Mouse (Mus musculus) forebrain, embryonic 11.5 days (tissue): ENCODE data around the gene Tpsg1. TPM values are rescaled to one million over a fixed set of nuclear protein-coding genes. Genes with fewer than 3 reads are reported as not detected.

ENCODE experiments used
- ATAC-seq: fragments of 200-750 bp; cut with Nextera tagmentation; replicated peaks from 2 replicates; pipeline ENCODE4 v1.8.0; 2017; ENCODE audit warnings: moderate TSS enrichment; ENCODE audit not compliant: low FRiP score
- DNase-seq: peaks from one replicate; pipeline ENCODE4 v3.0.0-alpha.2; 2017; ENCODE audit warnings: low spot score
- H3K27ac ChIP-seq: fragments of 300-500 bp; sonication (generic); 2 replicates; pipeline ENCODE4 v1.5.1; 2014; ENCODE audit warnings: low read depth, low read length
- H3K27me3 ChIP-seq: fragments of 300-500 bp; sonication (generic); 2 replicates; pipeline ENCODE4 v1.6.1; 2014; ENCODE audit warnings: mild to moderate bottlenecking, low read length, mixed read lengths; ENCODE audit not compliant: control insufficient read depth, insufficient read depth
- H3K36me3 ChIP-seq: fragments of 300-500 bp; sonication (generic); 2 replicates; pipeline ENCODE4 v1.6.1; 2014; ENCODE audit warnings: mild to moderate bottlenecking, low read length, moderate library complexity, mixed read lengths; ENCODE audit not compliant: control insufficient read depth, insufficient read depth
- H3K4me1 ChIP-seq: fragments of 300-500 bp; sonication (generic); replicated peaks from 2 replicates; pipeline ENCODE4 v1.6.1; 2014; ENCODE audit warnings: low read length, mixed read lengths; ENCODE audit not compliant: control insufficient read depth, insufficient read depth
- H3K4me2 ChIP-seq: fragments of 300-500 bp; sonication (generic); 2 replicates; pipeline ENCODE4 v1.6.1; 2014; ENCODE audit warnings: low read depth, mild to moderate bottlenecking, low read length, moderate library complexity, mixed read lengths; ENCODE audit not compliant: severe bottlenecking
- H3K4me3 ChIP-seq: fragments of 300-500 bp; sonication (generic); 2 replicates; pipeline ENCODE4 v1.5.1; 2014; ENCODE audit warnings: low read depth, low read length
- H3K9ac ChIP-seq: fragments of 300-500 bp; sonication (generic); 2 replicates; pipeline ENCODE4 v1.6.1; 2014; ENCODE audit warnings: low read length
- H3K9me3 ChIP-seq: fragments of 300-500 bp; sonication (generic); 2 replicates; pipeline ENCODE4 v1.6.1; 2016; ENCODE audit warnings: low read length, mixed read lengths; ENCODE audit not compliant: control insufficient read depth
- WGBS: fragments of 180-500 bp; shearing (Covaris S2); extraction: QIAGEN DNeasy Blood & Tissue Kit; methylation state at CpG from one replicate; pipeline ENCODE4 v1.1.7; 2014; 5-methylcytosine and 5-hydroxymethylcytosine counted together
- polyA plus RNA-seq: library from polyadenylated mRNA; unstranded; fragments of >200 nt; fragmentation: Nextera tagmentation; extraction: Ambion mirVana; gene quantifications from 2 replicates; pipeline ENCODE4 v1.2.1, GENCODE M21; 2014

The Tpsg1 gene
- polyA plus RNA-seq: 0.45 TPM in 1 of 2 replicates, not detected in the other

- H3K36me3 ChIP-seq: no peaks in the 10 kb centered on the region
- H3K4me2 ChIP-seq: no peak within 1 kb of the TSS
- H3K27me3 ChIP-seq: no peaks in the 10 kb centered on the region
- ATAC-seq (no peak), DNase-seq (no peak)
- no peaks in the 10 kb centered on the region for H3K4me1 ChIP-seq
- 91% methylated on average over 3 of the region's 3 CpGs for WGBS
- no peaks in the 10 kb centered on the region for H3K9me3 ChIP-seq
- H3K9ac ChIP-seq: no peak within 1 kb of the TSS
- H3K4me3 ChIP-seq: no peak within 1 kb of the TSS
- no peak within 1 kb of the TSS for H3K27ac ChIP-seq
Measured at GRCm38 (mm10) chr17:25368973-25369372, at the start of gene Tpsg1. Gene Tpsg1 (plus strand): TSS chr17:25369273.

- H3K9me3 ChIP-seq: no peaks in the 10 kb centered on the region
- DNase-seq: no peak
- ATAC-seq: no peak
- H3K27ac ChIP-seq: no peak overlapping the region
- H3K4me1 ChIP-seq: no peaks in the 10 kb centered on the region
- H3K9ac ChIP-seq: no peak overlapping the region
- no peaks in the 10 kb centered on the region for H3K36me3 ChIP-seq
- WGBS: 90% methylated on average over 8 of the region's 8 CpGs
- H3K4me3 ChIP-seq: no peak overlapping the region
- H3K27me3 ChIP-seq: no peaks in the 10 kb centered on the region
- H3K4me2 ChIP-seq: no peak overlapping the region
Measured at GRCm38 (mm10) chr17:25320819-25321218, 48.3 kb upstream of the Tpsg1 start.

GRCm38 (mm10) chr17:25322930-25323329 is 46.1 kb upstream of the Tpsg1 start:
- DNase-seq (no peak), ATAC-seq (no peak)
- 13% methylated on average over 2 of the region's 2 CpGs for WGBS
- Histone ChIP-seq H3K4me2 (no peak overlapping the region), H3K9me3 (no peaks in the 10 kb centered on the region), H3K4me1 (no peaks in the 10 kb centered on the region), H3K36me3 (no peaks in the 10 kb centered on the region), H3K27ac (no peak overlapping the region), H3K27me3 (no peaks in the 10 kb centered on the region), H3K9ac (no peak overlapping the region), H3K4me3 (no peak overlapping the region)

GRCm38 (mm10) chr17:25332321-25332720 is 36.8 kb upstream of the Tpsg1 start:
- ATAC-seq: no peak
- peaks cover 2% of the 10 kb centered on the region; the same call in 1 of the 2 replicates for H3K27me3 ChIP-seq
- no peaks in the 10 kb centered on the region for H3K4me1 ChIP-seq
- no peaks in the 10 kb centered on the region for H3K36me3 ChIP-seq
- H3K4me2 ChIP-seq: no peak overlapping the region
- H3K4me3 ChIP-seq: no peak overlapping the region
- DNase-seq: no peak
- no peak overlapping the region for H3K27ac ChIP-seq
- H3K9me3 ChIP-seq: no peaks in the 10 kb centered on the region
- no peak overlapping the region for H3K9ac ChIP-seq
- WGBS: 81% methylated on average over 9 of the region's 9 CpGs

GRCm38 (mm10) chr17:25333943-25334342 is 35.1 kb upstream of the Tpsg1 start:
- DNase-seq: peak; percentile 87
- H3K4me3 ChIP-seq: no peak overlapping the region
- H3K4me2 ChIP-seq: no peak overlapping the region
- ATAC-seq: no peak
- no peaks in the 10 kb centered on the region for H3K36me3 ChIP-seq
- H3K27ac ChIP-seq: no peak overlapping the region
- H3K4me1 ChIP-seq: no peaks in the 10 kb centered on the region
- no peak overlapping the region for H3K9ac ChIP-seq
- H3K27me3 ChIP-seq: peaks cover 2% of the 10 kb centered on the region; the same call in 1 of the 2 replicates
- WGBS: 5% methylated on average over 8 of the region's 8 CpGs
- H3K9me3 ChIP-seq: no peaks in the 10 kb centered on the region

- 81% methylated on average over 4 of the region's 4 CpGs for WGBS
- no peak overlapping the region for H3K4me3 ChIP-seq
- H3K4me2 ChIP-seq: no peak overlapping the region
- H3K27ac ChIP-seq: no peak overlapping the region
- DNase-seq (no peak), ATAC-seq (no peak)
- H3K36me3 ChIP-seq: no peaks in the 10 kb centered on the region
- no peaks in the 10 kb centered on the region for H3K4me1 ChIP-seq
- no peaks in the 10 kb centered on the region for H3K27me3 ChIP-seq
- H3K9ac ChIP-seq: no peak overlapping the region
- no peaks in the 10 kb centered on the region for H3K9me3 ChIP-seq
Measured at GRCm38 (mm10) chr17:25338218-25338617, 30.9 kb upstream of the Tpsg1 start.

- Histone ChIP-seq H3K27ac (no peak overlapping the region), H3K4me3 (no peak overlapping the region), H3K4me1 (no peaks in the 10 kb centered on the region), H3K4me2 (no peak overlapping the region), H3K9me3 (no peaks in the 10 kb centered on the region), H3K36me3 (no peaks in the 10 kb centered on the region), H3K9ac (no peak overlapping the region), H3K27me3 (no peaks in the 10 kb centered on the region)
- no peak for ATAC-seq
- no peak for DNase-seq
- WGBS: 86% methylated on average over 6 of the region's 6 CpGs
Measured at GRCm38 (mm10) chr17:25340003-25340402, 29.1 kb upstream of the Tpsg1 start.

GRCm38 (mm10) chr17:25341490-25341889 is 27.6 kb upstream of the Tpsg1 start:
- DNase-seq (no peak), ATAC-seq (no peak)
- Histone ChIP-seq H3K4me1 (no peaks in the 10 kb centered on the region), H3K27me3 (no peaks in the 10 kb centered on the region), H3K36me3 (no peaks in the 10 kb centered on the region), H3K4me3 (no peak overlapping the region), H3K9ac (no peak overlapping the region), H3K27ac (no peak overlapping the region), H3K9me3 (no peaks in the 10 kb centered on the region), H3K4me2 (no peak overlapping the region)
- 62% methylated on average over 3 of the region's 3 CpGs for WGBS

GRCm38 (mm10) chr17:25345462-25345861 is 23.6 kb upstream of the Tpsg1 start, which contains the start of gene Tpsab1:
Gene Tpsab1 (minus strand): TSS chr17:25345562.
- Histone ChIP-seq H3K9ac (no peak within 1 kb of the TSS), H3K27ac (no peak within 1 kb of the TSS), H3K36me3 (no peaks in the 10 kb centered on the region), H3K9me3 (no peaks in the 10 kb centered on the region), H3K4me2 (no peak within 1 kb of the TSS), H3K4me3 (no peak within 1 kb of the TSS), H3K4me1 (no peaks in the 10 kb centered on the region), H3K27me3 (no peaks in the 10 kb centered on the region)
- no peak for ATAC-seq
- no peak for DNase-seq
- 85% methylated on average over 4 of the region's 4 CpGs for WGBS
